Mouse (Mus musculus) heart, embryonic 10.5 days (tissue): Measurements from ENCODE around the gene Med13l. TPM values are rescaled to one million over a fixed set of nuclear protein-coding genes. Genes with fewer than 3 reads are reported as not detected.
"Not testable (repeated sequence)": the region's sequence is repeated elsewhere in the genome, so short reads cannot be mapped to it uniquely, and the experiment has no call there.

ENCODE experiments used
- DNase-seq: peaks from one replicate; pipeline ENCODE4 v3.0.0-alpha.2; 2017; ENCODE audit warnings: low spot score
- H3K27ac ChIP-seq: fragments of 300-500 bp; sonication (generic); 2 replicates; pipeline ENCODE4 v1.5.1; 2016; ENCODE audit warnings: mild to moderate bottlenecking
- H3K27me3 ChIP-seq: fragments of 300-500 bp; sonication (generic); 2 replicates; pipeline ENCODE4 v1.6.1; 2016; ENCODE audit warnings: mild to moderate bottlenecking; ENCODE audit not compliant: poor library complexity, insufficient read depth, severe bottlenecking
- H3K36me3 ChIP-seq: fragments of 300-500 bp; sonication (generic); 2 replicates; pipeline ENCODE4 v1.6.1; 2016; ENCODE audit warnings: mild to moderate bottlenecking, moderate library complexity
- H3K4me1 ChIP-seq: fragments of 300-500 bp; sonication (generic); 2 replicates; pipeline ENCODE4 v1.6.1; 2016; ENCODE audit warnings: mild to moderate bottlenecking
- H3K4me3 ChIP-seq: fragments of 300-500 bp; sonication (generic); 2 replicates; pipeline ENCODE4 v1.5.1; 2016; ENCODE audit warnings: mild to moderate bottlenecking, moderate library complexity
- H3K9me3 ChIP-seq: fragments of 300-500 bp; sonication (generic); 2 replicates; pipeline ENCODE4 v1.6.1; 2016; ENCODE audit warnings: mild to moderate bottlenecking, moderate library complexity
- whole genome bisulfite sequencing: fragments of 180-500 bp; shearing (Covaris S2); methylation state at CpG from one replicate; pipeline ENCODE4 v1.1.7; 2016; 5-methylcytosine and 5-hydroxymethylcytosine counted together
- polyA plus RNA-seq: library from polyadenylated mRNA; unstranded; fragments of >200 nt; fragmentation: Nextera tagmentation; extraction: Ambion mirVana; gene quantifications from 2 replicates; pipeline ENCODE4 v1.2.1, GENCODE M21; 2016

The Med13l gene
- polyA plus RNA-seq, 1 experiment from 2014 or later = 10.0 TPM

- Histone ChIP-seq H3K27me3 (no peaks in the 10 kb centered on the region), H3K36me3 (no peaks in the 10 kb centered on the region), H3K4me3 (no peak overlapping the region), H3K4me1 (peaks cover 55% of the 10 kb centered on the region), H3K9me3 (no peaks in the 10 kb centered on the region), H3K27ac (no peak overlapping the region)
- 74% methylated on average over 10 of the region's 10 CpGs for WGBS
- DNase-seq = no peak
These were observed 84.8 kb downstream of the Med13l start for GRCm38 (mm10) chr5:118645196-118645805.

DNA sequence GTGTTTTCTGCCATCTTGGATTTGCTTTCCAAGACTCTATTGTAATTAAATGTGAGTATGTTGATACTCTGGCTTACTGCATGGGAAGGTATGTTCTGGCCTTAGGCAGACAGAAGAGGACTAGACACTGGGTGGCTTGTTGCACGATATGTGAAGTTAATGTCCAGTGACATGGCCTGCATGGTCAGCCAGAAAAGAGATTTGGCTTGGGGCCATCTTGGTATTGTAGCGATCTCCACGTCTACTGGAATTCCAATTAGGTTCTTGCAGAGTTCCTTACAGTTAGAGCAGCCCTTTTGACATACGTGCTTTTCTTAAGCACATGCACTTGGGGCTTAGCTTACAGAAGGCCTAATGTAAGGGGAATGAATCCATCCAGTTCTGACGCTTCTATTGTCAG, 86.4 kb downstream of the Med13l start:
- Histone ChIP-seq H3K27ac (no peak overlapping the region), H3K36me3 (no peaks in the 10 kb centered on the region), H3K9me3 (no peaks in the 10 kb centered on the region), H3K4me3 (no peak overlapping the region), H3K4me1 (peaks cover 58% of the 10 kb centered on the region), H3K27me3 (no peaks in the 10 kb centered on the region)
- 88% methylated on average over 5 of the region's 5 CpGs for WGBS
- DNase-seq = no peak

GRCm38 (mm10) chr5:118647384-118647783, 86.9 kb downstream of the Med13l start:
- peaks cover 58% of the 10 kb centered on the region for H3K4me1 ChIP-seq
- H3K27ac ChIP-seq = no peak overlapping the region
- DNase-seq = no peak
- no peaks in the 10 kb centered on the region for H3K36me3 ChIP-seq
- no peak overlapping the region for H3K4me3 ChIP-seq
- no peaks in the 10 kb centered on the region for H3K9me3 ChIP-seq
- no peaks in the 10 kb centered on the region for H3K27me3 ChIP-seq
- 71% methylated on average over 6 of the region's 6 CpGs for WGBS

DNA sequence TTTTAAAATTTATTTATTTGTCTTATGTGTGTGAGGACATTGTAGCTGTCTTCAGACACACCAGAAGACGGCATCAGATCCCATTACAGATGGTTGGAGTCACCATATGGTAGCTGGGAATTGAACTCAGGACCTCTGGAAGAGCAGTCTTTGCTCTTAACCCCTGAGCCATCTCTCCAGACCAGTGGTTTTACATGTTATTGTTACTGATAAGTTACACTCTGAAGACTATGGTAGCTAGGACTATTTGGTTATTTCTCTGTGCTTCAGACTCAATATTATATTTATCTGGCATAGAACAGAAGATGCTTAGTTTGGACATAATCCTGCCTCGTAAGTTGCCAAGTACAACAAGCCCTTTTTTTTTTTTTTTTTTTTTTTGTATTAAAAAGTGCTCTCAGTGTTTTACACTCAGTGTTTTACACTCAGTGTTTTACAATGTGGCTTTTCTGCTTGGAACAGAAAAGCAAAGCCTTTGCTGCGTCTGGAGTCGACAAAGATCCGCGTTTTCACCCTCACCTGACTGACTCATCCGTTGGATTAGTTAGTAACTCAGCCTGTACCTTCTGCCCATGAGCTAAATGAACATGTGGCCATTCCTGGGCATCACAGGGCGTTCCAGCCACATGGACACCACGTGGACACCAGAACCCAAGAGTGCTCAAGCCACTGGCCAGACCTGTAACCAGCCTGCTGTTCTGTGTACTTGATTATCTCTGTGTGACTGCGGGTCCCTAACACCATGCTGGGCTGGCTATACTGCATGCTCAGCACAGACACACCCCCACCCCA, 88.9 kb downstream of the Med13l start:
- DNase-seq = no peak
- Histone ChIP-seq H3K27ac (no peak overlapping the region), H3K9me3 (no peaks in the 10 kb centered on the region), H3K27me3 (no peaks in the 10 kb centered on the region), H3K36me3 (no peaks in the 10 kb centered on the region), H3K4me3 (no peak overlapping the region), H3K4me1 (peaks cover 50% of the 10 kb centered on the region)
- 90% methylated on average over 10 of the region's 10 CpGs for WGBS

DNA sequence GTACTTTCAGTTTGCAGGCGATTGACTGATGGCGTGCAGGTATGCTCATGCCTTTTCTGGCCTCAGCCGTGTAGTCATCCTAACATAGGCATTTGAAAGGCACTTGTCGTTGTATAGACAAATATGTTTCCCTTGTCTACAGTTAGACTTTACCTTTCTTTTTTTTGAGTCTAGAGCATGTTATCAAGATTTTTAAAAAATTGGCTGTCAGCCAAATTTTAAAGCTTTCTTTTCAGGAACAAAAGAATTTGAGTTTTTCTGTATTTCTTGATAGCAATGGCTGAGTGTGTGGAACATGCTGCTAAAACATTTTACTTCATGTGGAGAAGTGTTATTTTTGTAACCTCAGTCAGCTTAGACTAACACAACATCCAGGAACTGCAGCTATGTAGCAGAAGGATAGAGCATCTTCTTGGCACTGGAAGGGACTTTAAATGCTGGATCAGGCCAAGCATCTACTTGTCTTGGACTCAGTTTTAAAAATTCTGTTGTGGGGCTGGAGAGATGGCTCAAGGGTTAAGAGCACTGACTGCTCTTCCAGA, 89.6 kb downstream of the Med13l start:
- Histone ChIP-seq H3K36me3 (no peaks in the 10 kb centered on the region), H3K27me3 (no peaks in the 10 kb centered on the region), H3K27ac (no peak overlapping the region), H3K4me3 (no peak overlapping the region), H3K4me1 (peaks cover 47% of the 10 kb centered on the region), H3K9me3 (no peaks in the 10 kb centered on the region)
- 85% methylated on average over 4 of the region's 4 CpGs for WGBS
- no peak for DNase-seq

DNA sequence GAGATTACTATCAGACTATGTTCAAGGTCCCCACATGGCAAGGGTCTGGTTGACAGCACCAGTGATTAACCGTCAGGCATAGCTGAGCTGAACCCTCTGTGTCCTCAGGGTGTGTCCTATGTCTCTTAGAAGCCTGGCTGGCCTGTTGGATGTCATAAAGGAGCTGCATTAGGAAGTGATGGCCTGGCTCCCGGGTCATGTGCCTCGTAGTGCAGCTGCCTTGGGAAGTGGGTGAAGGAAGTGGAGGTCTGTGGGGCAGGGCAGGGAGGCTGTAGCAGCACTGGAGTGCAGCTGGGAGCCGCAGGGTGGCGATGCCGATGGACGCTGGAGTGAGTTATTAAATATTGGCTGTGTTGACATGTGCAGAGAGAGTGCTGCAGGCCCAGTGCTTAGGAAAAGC, 90.3 kb downstream of the Med13l start:
- Histone ChIP-seq H3K4me3 (no peak overlapping the region), H3K9me3 (no peaks in the 10 kb centered on the region), H3K27me3 (no peaks in the 10 kb centered on the region), H3K27ac (no peak overlapping the region), H3K36me3 (no peaks in the 10 kb centered on the region), H3K4me1 (peaks cover 45% of the 10 kb centered on the region)
- WGBS = 74% methylated on average over 7 of the region's 7 CpGs
- DNase-seq = no peak

GRCm38 (mm10) chr5:118652611-118653010, 92.1 kb downstream of the Med13l start:
- 93% methylated on average over 8 of the region's 8 CpGs for WGBS
- DNase-seq = no peak
- H3K4me1 ChIP-seq = peaks cover 38% of the 10 kb centered on the region

GRCm38 (mm10) chr5:118653119-118653518, 92.6 kb downstream of the Med13l start:
- peaks cover 32% of the 10 kb centered on the region for H3K4me1 ChIP-seq
- H3K27me3 ChIP-seq, H3K36me3 ChIP-seq, H3K9me3 ChIP-seq, H3K27ac ChIP-seq, H3K4me3 ChIP-seq, DNase-seq: not testable (repeated sequence)
- 93% methylated on average over 5 of the region's 5 CpGs for WGBS

More at GRCm38 (mm10) chr5:118652611-118653010, 92.1 kb downstream of the Med13l start:
- Histone ChIP-seq H3K27ac (no peak overlapping the region), H3K4me3 (no peak overlapping the region), H3K36me3 (no peaks in the 10 kb centered on the region), H3K9me3 (no peaks in the 10 kb centered on the region), H3K27me3 (no peaks in the 10 kb centered on the region)

- Histone ChIP-seq H3K36me3 (no peaks in the 10 kb centered on the region), H3K4me1 (peaks cover 40% of the 10 kb centered on the region), H3K4me3 (no peak overlapping the region), H3K27ac (no peak overlapping the region), H3K9me3 (no peaks in the 10 kb centered on the region), H3K27me3 (no peaks in the 10 kb centered on the region)
- no peak for DNase-seq
- WGBS = 86% methylated on average over 11 of the region's 11 CpGs
These were observed 94.1 kb downstream of the Med13l start for GRCm38 (mm10) chr5:118654599-118654998.

DNA sequence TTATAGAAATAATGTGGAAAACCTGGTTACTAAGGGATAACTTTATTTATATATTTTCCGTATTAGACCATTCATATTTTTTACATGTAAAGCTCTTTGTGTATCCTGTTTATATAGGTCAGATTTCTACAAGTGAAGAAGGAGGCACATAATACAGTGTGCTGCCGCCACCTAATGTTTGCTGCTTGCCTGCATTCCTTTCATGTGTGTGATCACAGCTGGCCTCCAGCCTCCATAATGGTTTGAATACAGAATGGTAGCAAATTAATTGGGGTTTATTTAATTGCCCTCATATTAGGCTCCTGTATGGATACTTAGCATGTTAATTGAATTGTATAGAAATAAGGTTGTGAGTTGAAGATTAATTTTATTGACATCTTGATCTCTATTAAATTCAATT, 94.5 kb downstream of the Med13l start:
- no peak overlapping the region for H3K27ac ChIP-seq
- no peak for DNase-seq
- 69% methylated on average over 2 of the region's 2 CpGs for WGBS
- H3K4me1 ChIP-seq = peaks cover 42% of the 10 kb centered on the region
- H3K27me3 ChIP-seq = no peaks in the 10 kb centered on the region
- H3K4me3 ChIP-seq = no peak overlapping the region
- H3K9me3 ChIP-seq = no peaks in the 10 kb centered on the region
- H3K36me3 ChIP-seq = no peaks in the 10 kb centered on the region

GRCm38 (mm10) chr5:118655428-118655827, 94.9 kb downstream of the Med13l start:
- no peaks in the 10 kb centered on the region for H3K27me3 ChIP-seq
- 61% methylated on average over 7 of the region's 7 CpGs for WGBS
- no peaks in the 10 kb centered on the region for H3K36me3 ChIP-seq
- H3K9me3 ChIP-seq = no peaks in the 10 kb centered on the region
- no peak overlapping the region for H3K4me3 ChIP-seq
- no peak for DNase-seq
- H3K4me1 ChIP-seq = peaks cover 42% of the 10 kb centered on the region
- H3K27ac ChIP-seq = no peak overlapping the region

DNA sequence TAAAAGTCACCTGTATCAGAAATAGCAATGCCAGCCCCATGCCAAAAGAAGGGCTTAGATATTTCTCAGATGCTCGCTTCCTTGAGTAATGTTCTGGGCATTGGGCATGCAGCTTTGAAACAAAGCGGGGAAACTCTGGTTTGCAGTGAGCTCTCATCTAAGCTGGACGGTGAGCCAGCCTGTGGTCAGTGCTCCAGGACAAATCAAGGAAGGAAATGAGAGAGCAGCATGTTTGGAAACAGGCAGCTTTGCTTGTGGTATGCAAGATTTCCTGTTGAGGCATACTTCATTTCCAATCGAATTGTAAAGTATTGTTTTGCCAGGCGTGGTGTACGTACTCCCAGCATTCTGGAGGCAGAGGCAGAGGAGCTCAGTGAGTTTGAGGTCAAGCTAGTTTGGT, 95.5 kb downstream of the Med13l start:
- H3K4me1 ChIP-seq = peaks cover 37% of the 10 kb centered on the region
- H3K27ac ChIP-seq = no peak overlapping the region
- DNase-seq = no peak
- H3K4me3 ChIP-seq = no peak overlapping the region
- H3K36me3 ChIP-seq = no peaks in the 10 kb centered on the region
- 78% methylated on average over 6 of the region's 6 CpGs for WGBS
- H3K27me3 ChIP-seq = no peaks in the 10 kb centered on the region
- no peaks in the 10 kb centered on the region for H3K9me3 ChIP-seq

DNA sequence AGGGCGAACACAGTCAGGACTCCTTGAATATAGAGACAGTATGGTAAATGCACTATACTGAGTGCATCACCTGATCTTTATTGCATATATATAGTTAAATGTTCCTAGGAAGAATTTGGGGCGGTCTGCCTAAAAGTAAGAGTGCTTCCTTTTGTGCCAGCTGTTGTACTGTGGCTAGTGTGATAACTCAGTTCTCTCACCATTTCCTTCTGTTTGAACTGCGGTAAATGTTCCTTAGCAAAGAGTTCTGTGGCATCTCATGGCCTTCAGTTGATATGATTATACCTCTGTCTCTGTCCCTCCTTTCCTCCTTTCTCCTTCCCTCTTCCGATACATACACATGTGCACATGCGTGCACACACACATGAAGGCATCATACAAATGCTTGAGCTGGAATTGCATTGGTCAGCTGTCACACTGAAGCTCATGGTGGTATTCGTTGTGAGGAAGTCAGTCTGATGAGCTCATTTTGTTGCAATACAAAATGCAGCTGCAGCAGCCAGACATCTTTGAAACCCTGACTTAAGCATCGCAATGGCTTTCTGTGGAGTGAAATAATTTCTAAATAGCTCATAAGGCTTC, 97.9 kb downstream of the Med13l start:
- no peak overlapping the region for H3K4me3 ChIP-seq
- H3K27me3 ChIP-seq = no peaks in the 10 kb centered on the region
- no peaks in the 10 kb centered on the region for H3K9me3 ChIP-seq
- H3K36me3 ChIP-seq = no peaks in the 10 kb centered on the region
- WGBS = 87% methylated on average over 7 of the region's 7 CpGs
- peaks cover 41% of the 10 kb centered on the region for H3K4me1 ChIP-seq
- H3K27ac ChIP-seq = no peak overlapping the region
- DNase-seq = no peak
